Mouse (Mus musculus): ENCODE data around the gene Gm49378. TPM values are rescaled to one million over a fixed set of nuclear protein-coding genes. Genes with fewer than 3 reads are reported as not detected.

Gm49378 gene
- polyA plus RNA-seq (2015; fragmentation: Nextera tagmentation; extraction: Ambion mirVana) = 2.1 and 2.4 TPM in 2 replicates

GRCm38 (mm10) chr14:55637795-55638194, at the start of gene Gm49378:
Gene Gm49378, minus strand, starts transcription at chr14:55637895.
- Histone ChIP-seq H3K9ac (ENCODE audit: low read depth, low read length) (no peak within 1 kb of the TSS), H3K4me2 (ENCODE audit: low read length) (no peak within 1 kb of the TSS), H3K4me3 (ENCODE audit: low read depth, low read length) (no peak within 1 kb of the TSS), H3K27me3 (ENCODE audit: control insufficient read depth, insufficient read depth, low read depth, low read length) (no peaks in the 10 kb centered on the region), H3K9me3 (replicated peaks; ENCODE audit: control insufficient read depth, low read length, poor library complexity, severe bottlenecking) (no peaks in the 10 kb centered on the region), H3K36me3 (ENCODE audit: control insufficient read depth, insufficient read depth, low read length) (peaks cover 17% of the 10 kb centered on the region), H3K4me1 (ENCODE audit: control insufficient read depth, insufficient read depth, low read length) (peaks cover 19% of the 10 kb centered on the region), H3K27ac (ENCODE audit: low read length) (no peak within 1 kb of the TSS)
- no peak for ATAC-seq
- WGBS = 96% methylated on average over 9 of the region's 9 CpGs

- no peak overlapping the region; the same call in 1 of the 2 replicates for H3K27ac ChIP-seq (ENCODE audit: low read length)
Measured at GRCm38 (mm10) chr14:55682118-55682493, 44.4 kb upstream of the Gm49378 start.

GRCm38 (mm10) chr14:55681160-55682117, 43.7 kb upstream of the Gm49378 start, which contains the start of gene Tinf2:
Gene Tinf2, minus strand, starts transcription at chr14:55681820.
- H3K4me3 ChIP-seq (ENCODE audit: low read depth, low read length) = peak within 1 kb of the TSS; percentile 73
- H3K9ac ChIP-seq (ENCODE audit: low read depth, low read length) = peak within 1 kb of the TSS; percentile 74
- peak; percentile 98 for ATAC-seq
- peak within 1 kb of the TSS; percentile 75 for H3K27ac ChIP-seq (ENCODE audit: low read length)
- H3K4me1 ChIP-seq (ENCODE audit: control insufficient read depth, insufficient read depth, low read length) = peaks cover 10% of the 10 kb centered on the region
- no peaks in the 10 kb centered on the region for H3K9me3 ChIP-seq (replicated peaks; ENCODE audit: control insufficient read depth, low read length, poor library complexity, severe bottlenecking)
- H3K27me3 ChIP-seq (ENCODE audit: control insufficient read depth, insufficient read depth, low read depth, low read length) = no peaks in the 10 kb centered on the region
- WGBS = under 1% methylated on average over 66 of the region's 66 CpGs
- peaks cover 9% of the 10 kb centered on the region for H3K36me3 ChIP-seq (ENCODE audit: control insufficient read depth, insufficient read depth, low read length)
- H3K4me2 ChIP-seq (ENCODE audit: low read length) = peak within 1 kb of the TSS; percentile 96

More at GRCm38 (mm10) chr14:55682118-55682493, 44.4 kb upstream of the Gm49378 start:
- Histone ChIP-seq H3K4me2 (ENCODE audit: low read length) (peak overlapping the region; percentile 96), H3K9me3 (replicated peaks; ENCODE audit: control insufficient read depth, low read length, poor library complexity, severe bottlenecking) (no peaks in the 10 kb centered on the region), H3K4me3 (ENCODE audit: low read depth, low read length) (peak overlapping the region; percentile 73), H3K4me1 (ENCODE audit: control insufficient read depth, insufficient read depth, low read length) (peaks cover 10% of the 10 kb centered on the region), H3K9ac (ENCODE audit: low read depth, low read length) (peak overlapping the region; percentile 6; the same call in 1 of the 2 replicates), H3K36me3 (ENCODE audit: control insufficient read depth, insufficient read depth, low read length) (peaks cover 6% of the 10 kb centered on the region), H3K27me3 (ENCODE audit: control insufficient read depth, insufficient read depth, low read depth, low read length) (no peaks in the 10 kb centered on the region)
- WGBS = 11% methylated on average over 3 of the region's 3 CpGs
- peak; percentile 57 for ATAC-seq

- H3K27ac ChIP-seq (ENCODE audit: low read length) = no peak overlapping the region
- no peaks in the 10 kb centered on the region for H3K9me3 ChIP-seq (replicated peaks; ENCODE audit: control insufficient read depth, low read length, poor library complexity, severe bottlenecking)
- peaks cover 14% of the 10 kb centered on the region for H3K36me3 ChIP-seq (ENCODE audit: control insufficient read depth, insufficient read depth, low read length)
- no peak for ATAC-seq
- no peak overlapping the region for H3K9ac ChIP-seq (ENCODE audit: low read depth, low read length)
- H3K27me3 ChIP-seq (ENCODE audit: control insufficient read depth, insufficient read depth, low read depth, low read length) = no peaks in the 10 kb centered on the region
- 91% methylated on average over 4 of the region's 4 CpGs for WGBS
- no peak overlapping the region for H3K4me3 ChIP-seq (ENCODE audit: low read depth, low read length)
- no peak overlapping the region for H3K4me2 ChIP-seq (ENCODE audit: low read length)
- peaks cover 14% of the 10 kb centered on the region for H3K4me1 ChIP-seq (ENCODE audit: control insufficient read depth, insufficient read depth, low read length)
Measured at GRCm38 (mm10) chr14:55677615-55678014, 39.9 kb upstream of the Gm49378 start.

- Histone ChIP-seq H3K36me3 (ENCODE audit: control insufficient read depth, insufficient read depth, low read length) (peaks cover 11% of the 10 kb centered on the region), H3K27me3 (ENCODE audit: control insufficient read depth, insufficient read depth, low read depth, low read length) (no peaks in the 10 kb centered on the region), H3K9ac (ENCODE audit: low read depth, low read length) (peak overlapping the region; percentile 85; the same call in 1 of the 2 replicates), H3K9me3 (replicated peaks; ENCODE audit: control insufficient read depth, low read length, poor library complexity, severe bottlenecking) (no peaks in the 10 kb centered on the region), H3K4me2 (ENCODE audit: low read length) (peak overlapping the region; percentile 85), H3K27ac (ENCODE audit: low read length) (peak overlapping the region; percentile 90; the same call in 1 of the 2 replicates), H3K4me3 (ENCODE audit: low read depth, low read length) (peak overlapping the region; percentile 85), H3K4me1 (ENCODE audit: control insufficient read depth, insufficient read depth, low read length) (peaks cover 19% of the 10 kb centered on the region)
- ATAC-seq = no peak
- whole genome bisulfite sequencing = 80% methylated on average over 7 of the region's 7 CpGs
Measured at GRCm38 (mm10) chr14:55672741-55673060, 35.0 kb upstream of the Gm49378 start.

- 1% methylated on average over 38 of the region's 38 CpGs for WGBS
- Histone ChIP-seq H3K9ac (ENCODE audit: low read depth, low read length) (peak within 1 kb of the TSS; percentile 85), H3K27me3 (ENCODE audit: control insufficient read depth, insufficient read depth, low read depth, low read length) (no peaks in the 10 kb centered on the region), H3K9me3 (replicated peaks; ENCODE audit: control insufficient read depth, low read length, poor library complexity, severe bottlenecking) (no peaks in the 10 kb centered on the region), H3K4me1 (ENCODE audit: control insufficient read depth, insufficient read depth, low read length) (peaks cover 19% of the 10 kb centered on the region), H3K27ac (ENCODE audit: low read length) (peak within 1 kb of the TSS; percentile 90), H3K4me3 (ENCODE audit: low read depth, low read length) (peak within 1 kb of the TSS; percentile 85), H3K36me3 (ENCODE audit: control insufficient read depth, insufficient read depth, low read length) (peaks cover 8% of the 10 kb centered on the region), H3K4me2 (ENCODE audit: low read length) (peak within 1 kb of the TSS; percentile 85)
- peak; percentile 98 for ATAC-seq
Measured at GRCm38 (mm10) chr14:55671833-55672740, 34.4 kb upstream of the Gm49378 start, which contains the start of the genes Gmpr2 and Nedd8. Gene Gmpr2, plus strand, starts transcription at chr14:55671941. Gene Nedd8, minus strand, starts transcription at chr14:55672124.

GRCm38 (mm10) chr14:55671486-55671832, 33.8 kb upstream of the Gm49378 start:
- H3K9ac ChIP-seq (ENCODE audit: low read depth, low read length) = peak overlapping the region; percentile 85
- peak overlapping the region; percentile 90 for H3K27ac ChIP-seq (ENCODE audit: low read length)
- no peaks in the 10 kb centered on the region for H3K27me3 ChIP-seq (ENCODE audit: control insufficient read depth, insufficient read depth, low read depth, low read length)
- no peaks in the 10 kb centered on the region for H3K9me3 ChIP-seq (replicated peaks; ENCODE audit: control insufficient read depth, low read length, poor library complexity, severe bottlenecking)
- peak overlapping the region; percentile 85 for H3K4me3 ChIP-seq (ENCODE audit: low read depth, low read length)
- H3K36me3 ChIP-seq (ENCODE audit: control insufficient read depth, insufficient read depth, low read length) = peaks cover 5% of the 10 kb centered on the region; the same call in 1 of the 2 replicates
- 0% methylated on average over 12 of the region's 12 CpGs for WGBS
- peak overlapping the region; percentile 83 for H3K4me2 ChIP-seq (ENCODE audit: low read length)
- ATAC-seq = peak; percentile 81
- peaks cover 19% of the 10 kb centered on the region for H3K4me1 ChIP-seq (ENCODE audit: control insufficient read depth, insufficient read depth, low read length)

GRCm38 (mm10) chr14:55660636-55661035, 22.9 kb upstream of the Gm49378 start:
- Histone ChIP-seq H3K27me3 (ENCODE audit: control insufficient read depth, insufficient read depth, low read depth, low read length) (no peaks in the 10 kb centered on the region), H3K4me1 (ENCODE audit: control insufficient read depth, insufficient read depth, low read length) (peaks cover 10% of the 10 kb centered on the region), H3K4me3 (ENCODE audit: low read depth, low read length) (peak overlapping the region; percentile 52), H3K9me3 (replicated peaks; ENCODE audit: control insufficient read depth, low read length, poor library complexity, severe bottlenecking) (no peaks in the 10 kb centered on the region), H3K36me3 (ENCODE audit: control insufficient read depth, insufficient read depth, low read length) (peaks cover 14% of the 10 kb centered on the region), H3K27ac (ENCODE audit: low read length) (no peak overlapping the region), H3K9ac (ENCODE audit: low read depth, low read length) (no peak overlapping the region), H3K4me2 (ENCODE audit: low read length) (peak overlapping the region; percentile 67)
- WGBS = 30% methylated on average over 2 of the region's 2 CpGs
- ATAC-seq = peak; percentile 37; the same call in 1 of the 2 replicates

Data from midbrain, embryonic 16.5 days (tissue).